Mouse (Mus musculus) frontal cortex, postnatal 25 days (tissue): ENCODE data around the gene Dlg2.

Experiments
- DNase-seq, 2 experiments: peaks; one replicate each; pipeline ENCODE4 v3.0.0; 2022; ENCODE audit warnings: low spot score in 2 of 2

Dlg2 gene

DNA sequence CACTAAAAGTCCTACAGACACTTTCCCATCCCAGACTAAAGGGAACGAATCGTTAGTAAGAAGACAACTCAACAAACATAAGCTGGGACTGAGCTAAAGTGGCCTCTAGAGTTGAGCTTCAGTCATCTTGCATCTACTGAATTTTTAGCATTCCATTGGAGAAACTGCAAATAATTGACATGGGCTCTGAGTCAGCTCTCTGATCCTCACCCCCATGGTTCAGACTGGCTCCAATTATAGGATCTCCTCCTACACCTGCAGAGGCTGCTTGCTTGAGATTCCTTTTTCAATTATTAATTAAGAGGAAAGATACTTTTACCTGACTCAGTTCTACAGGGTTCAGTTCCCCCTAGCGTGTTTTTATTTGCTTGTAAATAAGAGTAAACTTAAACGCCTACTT lies 1798.9 kb downstream of the Dlg2 start:
- DNase-seq: no peak

DNA sequence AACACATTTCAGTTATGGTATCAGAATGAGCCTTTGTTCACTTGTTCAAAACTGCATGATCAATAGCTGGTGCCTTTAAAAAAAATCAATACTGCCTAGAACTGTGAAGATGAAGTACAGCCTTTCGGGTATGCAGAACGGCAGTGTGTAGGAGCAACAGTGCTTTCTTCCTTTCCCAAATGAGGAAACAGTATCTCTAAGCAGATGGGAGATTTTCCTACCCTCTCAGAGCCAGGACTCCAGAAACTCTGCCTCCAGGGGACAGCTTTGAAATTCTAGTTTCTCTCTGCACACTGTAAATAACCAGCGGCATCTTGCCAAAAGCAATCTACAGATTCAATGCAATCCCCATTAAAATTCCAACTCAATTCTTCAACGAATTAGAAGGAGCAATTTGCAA lies 1801.2 kb downstream of the Dlg2 start:
- no peak for DNase-seq

DNA sequence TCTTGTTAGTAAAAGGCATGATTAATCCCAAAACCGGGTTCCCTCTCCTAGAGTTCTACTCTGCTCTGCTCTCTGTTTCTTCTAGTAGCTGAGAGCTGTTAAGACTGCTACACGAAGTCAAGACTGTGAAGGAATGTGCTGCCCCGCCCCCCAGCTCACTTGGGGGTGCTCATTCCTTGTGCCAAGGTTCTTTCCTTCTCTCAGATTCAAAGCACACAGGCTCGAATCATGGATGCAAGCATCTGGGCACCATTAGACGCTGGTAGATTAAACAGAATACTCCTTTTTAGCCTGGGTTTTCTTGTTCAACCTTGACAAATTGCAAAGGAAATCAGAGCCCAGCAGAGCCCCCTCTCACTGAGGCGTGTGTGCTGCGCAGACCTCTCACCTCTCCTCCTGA lies 1804.5 kb downstream of the Dlg2 start:
- DNase-seq: no peak

DNA sequence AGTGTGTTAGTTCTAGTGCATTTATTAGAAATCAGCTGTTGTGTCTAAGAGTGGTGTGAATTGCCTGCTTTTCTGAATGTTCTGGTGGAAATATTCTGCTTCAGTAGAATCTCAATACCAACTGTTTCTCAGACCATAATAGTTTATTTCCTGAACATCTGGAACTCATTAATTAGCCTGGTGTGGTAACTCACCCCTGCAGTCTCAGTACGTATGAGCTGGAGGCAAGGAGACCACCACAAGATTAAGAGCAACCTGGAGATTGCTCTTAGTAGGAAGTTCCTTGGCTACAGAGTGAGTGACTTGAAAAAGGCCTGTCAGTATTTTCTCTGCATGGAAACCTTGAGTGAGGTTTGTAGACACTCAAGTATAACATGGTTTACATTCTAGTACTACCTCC lies 1810.6 kb downstream of the Dlg2 start:
- no peak for DNase-seq

DNA sequence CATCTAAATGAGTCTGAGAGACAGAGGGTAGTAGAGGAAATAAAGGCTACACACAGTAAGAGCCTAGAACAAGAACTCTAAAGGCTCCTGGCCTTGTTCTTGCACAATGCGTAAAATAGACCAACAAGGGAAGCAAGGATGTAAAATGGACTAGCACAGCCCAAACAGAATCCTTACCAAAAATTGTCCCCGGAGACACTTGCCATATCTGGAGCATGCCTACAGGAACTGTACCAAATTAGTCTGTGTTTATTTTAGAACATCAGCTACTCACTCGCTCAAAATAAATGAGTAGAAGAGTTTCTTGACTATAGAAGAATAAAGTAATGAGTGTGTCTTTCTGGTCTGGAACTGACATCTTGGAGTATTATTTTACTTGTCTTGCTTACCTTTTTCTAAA lies 1812.3 kb downstream of the Dlg2 start:
- no peak for DNase-seq

DNA sequence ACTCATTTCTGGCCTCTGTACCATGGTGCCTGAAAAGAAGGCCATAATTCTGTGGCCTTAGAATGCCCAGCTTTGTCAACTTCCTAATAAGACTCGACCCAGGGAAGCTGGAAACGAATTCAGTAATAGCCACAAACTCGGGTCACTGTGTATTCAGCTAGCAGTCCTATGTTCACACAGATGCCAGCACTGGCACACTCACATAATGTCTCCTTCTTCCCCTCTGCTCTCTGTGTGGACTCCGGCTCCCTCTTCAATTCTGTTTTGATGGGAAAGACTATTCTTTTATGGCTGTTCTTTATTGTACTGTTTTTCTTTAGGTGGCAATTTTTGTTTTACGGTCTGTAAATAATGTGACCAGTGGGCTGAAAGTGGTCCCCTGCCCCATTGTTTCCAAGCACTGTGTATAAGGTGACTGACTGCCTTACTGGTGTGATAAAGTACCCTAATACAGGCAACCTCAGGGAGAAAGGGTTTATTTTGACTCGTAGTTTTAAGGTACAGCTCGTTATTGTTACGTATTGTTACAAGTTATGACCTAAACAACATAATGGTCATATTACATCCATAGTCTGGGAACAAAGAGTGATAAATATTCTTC lies 1816.5 kb downstream of the Dlg2 start:
- DNase-seq: no peak

DNA sequence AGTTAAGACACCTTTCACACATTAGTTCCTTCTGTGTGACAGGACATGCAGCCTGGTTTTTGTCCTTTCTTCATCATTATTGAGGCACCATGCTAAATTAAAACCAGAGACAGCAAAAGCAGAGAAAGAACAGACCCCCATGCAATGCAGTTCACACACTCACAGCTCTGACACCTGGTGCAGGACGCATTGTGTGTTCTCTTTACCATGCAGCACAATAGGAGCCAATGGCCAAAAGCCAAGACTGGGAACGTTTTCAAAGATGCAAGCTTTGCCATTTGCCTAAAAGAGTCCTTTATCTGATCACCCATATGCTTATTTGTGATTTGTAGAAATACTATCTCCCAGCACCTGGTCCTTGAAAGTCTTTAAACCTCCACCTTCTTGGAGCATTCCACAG lies 1824.6 kb downstream of the Dlg2 start:
- no peak for DNase-seq

DNA sequence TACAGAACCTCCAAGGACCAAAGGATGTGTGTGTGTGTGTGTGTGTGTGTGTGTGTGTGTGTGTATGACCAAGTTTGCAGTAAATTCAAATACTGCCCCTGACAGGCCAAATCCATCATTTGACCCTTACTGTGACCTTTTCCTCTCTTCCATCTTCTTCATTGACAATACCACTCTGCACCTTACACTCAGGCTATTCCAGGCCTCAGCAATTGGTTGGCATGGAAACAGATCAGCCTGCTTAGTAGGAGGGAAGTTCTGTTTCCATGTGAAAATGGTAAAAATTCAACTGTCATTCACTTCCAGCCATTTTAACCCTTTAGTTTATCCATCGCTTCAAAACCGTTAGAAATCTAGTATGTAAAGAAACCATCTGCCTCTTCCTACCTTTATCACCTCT lies 1831.2 kb downstream of the Dlg2 start:
- no peak for DNase-seq

DNA sequence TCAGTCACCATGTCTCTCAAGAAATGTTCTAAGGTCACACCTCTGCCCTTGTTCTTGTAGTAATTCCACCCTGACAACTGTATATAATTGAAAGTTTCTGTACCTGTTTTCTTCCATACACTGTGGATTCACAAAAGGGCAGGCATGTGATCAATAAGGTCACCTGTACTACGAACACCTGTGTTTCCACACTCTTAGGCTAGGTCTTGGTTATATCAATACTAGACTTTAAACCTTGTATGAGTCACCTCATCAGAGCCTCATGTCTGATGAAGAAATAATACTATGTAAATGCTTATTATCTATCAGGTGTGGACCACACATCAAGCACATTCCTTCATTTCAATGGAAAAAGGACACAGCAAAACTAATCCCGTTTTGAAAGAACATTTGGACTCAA lies 1831.7 kb downstream of the Dlg2 start:
- DNase-seq: no peak

DNA sequence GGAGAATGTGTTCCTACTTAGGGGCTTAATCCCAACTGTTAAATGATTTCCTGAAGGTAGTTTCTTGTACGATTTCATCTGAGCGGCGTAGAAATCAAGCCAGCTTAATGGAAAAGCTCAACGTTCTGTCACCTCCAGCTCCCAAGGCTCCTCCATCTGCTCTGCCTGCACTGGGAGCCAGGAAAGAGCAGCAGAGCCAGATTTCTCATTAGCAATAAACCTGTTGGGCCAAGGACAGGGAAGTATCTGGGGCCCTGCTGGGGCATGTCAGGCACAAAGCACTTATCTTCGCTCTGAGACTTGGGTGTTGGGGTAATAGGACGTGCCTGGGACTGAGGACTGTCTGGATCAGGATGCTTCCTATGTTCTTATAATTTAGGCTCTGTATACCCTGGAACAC lies 1839.9 kb downstream of the Dlg2 start:
- no peak for DNase-seq

DNA sequence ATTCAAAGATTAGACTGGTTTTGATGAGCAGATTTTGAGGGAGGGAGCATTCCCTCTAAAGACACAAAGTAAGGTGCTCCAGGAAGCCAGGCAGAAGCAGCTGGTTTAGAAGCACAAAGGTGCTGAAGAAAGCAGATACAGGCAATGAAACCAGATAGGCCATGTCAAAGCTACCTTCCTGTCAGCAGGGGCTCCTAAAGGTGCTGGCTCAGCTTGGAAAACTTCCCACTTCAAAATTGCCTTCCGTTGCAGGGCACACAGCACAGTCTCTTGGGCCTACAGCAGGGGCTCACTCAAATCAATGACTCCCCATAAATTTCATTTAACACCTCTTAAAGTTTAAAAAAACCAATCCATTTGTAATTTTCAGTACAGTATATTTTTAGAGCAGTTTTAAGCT lies 1843.0 kb downstream of the Dlg2 start:
- no peak for DNase-seq

DNA sequence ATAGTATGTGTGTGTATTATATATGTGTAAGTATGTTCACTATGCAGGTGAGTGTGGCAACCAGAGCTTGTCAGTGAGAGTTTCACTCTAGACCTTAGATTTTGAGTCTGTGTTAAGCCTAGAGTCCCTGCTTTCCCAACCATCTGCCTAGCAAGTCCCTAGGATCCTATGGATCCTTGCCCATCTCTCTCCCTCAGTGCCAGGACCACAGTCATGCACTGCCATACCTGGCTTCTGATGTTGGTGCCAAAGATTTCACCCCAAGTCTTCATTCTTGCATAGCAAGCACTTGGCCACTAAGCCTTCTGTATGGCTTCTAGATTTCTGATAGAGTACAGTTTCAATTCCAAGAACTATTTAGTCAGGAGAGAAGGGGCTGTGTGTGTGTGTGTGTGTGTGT lies 1843.7 kb downstream of the Dlg2 start:
- no peak for DNase-seq

DNA sequence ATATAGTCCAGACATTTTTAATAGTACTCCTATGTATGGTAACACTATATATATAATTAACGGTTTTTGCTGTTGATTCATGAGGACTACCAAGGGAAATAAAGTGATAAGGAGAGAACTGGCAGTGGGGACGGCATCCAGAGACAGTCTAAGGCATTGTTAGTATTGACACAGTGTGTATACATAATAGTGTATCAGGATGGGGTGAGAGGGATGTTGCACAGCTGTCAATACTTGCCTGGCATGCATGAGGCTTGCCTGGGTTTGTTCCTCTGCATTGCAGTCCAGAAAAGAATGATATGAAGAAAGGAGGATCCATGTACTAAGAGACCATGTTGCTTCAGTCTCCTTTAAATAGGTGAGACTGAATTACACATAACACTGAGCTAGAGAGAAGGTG lies 1845.3 kb downstream of the Dlg2 start:
- no peak for DNase-seq

DNA sequence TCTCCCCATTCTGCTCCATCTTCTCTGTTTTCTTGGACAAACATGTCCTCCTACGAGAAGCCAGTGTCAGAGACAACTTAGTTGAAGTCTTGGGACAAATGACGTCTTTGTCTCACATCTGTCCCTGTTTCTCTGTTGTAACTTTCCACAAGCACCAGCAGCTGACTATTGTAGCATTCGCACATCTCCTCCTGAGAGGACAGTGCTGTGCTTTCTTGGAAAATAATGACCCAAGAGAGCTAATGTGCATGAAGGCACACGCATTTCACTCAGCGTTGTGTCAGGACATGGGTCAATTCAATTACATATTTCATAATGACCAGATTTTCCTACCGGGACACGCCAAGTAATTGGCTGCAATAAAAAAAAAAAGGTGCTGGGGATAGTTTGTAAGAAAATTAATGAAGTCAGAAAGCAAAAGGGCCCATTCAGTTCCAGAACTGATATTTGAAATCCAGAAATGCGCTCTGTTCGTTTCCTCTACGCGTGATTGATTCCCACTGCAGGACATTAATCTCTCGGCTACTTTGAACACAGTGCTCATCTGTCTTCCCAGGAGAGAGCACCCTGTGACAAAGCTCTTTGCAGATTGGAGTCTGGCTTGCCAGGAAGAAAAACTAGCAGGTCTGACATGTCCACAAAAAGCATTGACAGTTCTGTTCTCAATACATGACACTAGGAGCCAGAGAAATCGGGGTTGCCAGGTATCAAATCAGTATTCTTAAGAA lies 1846.0 kb downstream of the Dlg2 start:
- no peak for DNase-seq

DNA sequence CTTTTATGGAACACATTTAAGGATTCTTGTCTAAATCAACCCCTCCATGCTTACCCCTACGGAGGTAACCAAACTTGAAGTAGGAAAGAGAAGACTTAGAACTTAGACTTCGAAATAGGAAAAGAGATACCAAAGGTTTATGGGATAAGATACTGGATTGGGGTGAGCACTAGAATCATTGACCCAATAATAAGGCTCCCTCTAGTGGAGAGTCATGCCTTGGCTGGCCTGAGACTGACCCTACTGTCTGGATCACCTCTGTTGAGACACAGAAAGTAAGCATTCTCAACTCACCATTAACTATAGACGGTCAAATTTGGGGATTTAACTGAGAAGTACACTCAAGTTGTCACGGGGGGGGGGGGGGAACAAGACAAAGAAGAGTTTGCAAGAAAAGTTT lies 1847.2 kb downstream of the Dlg2 start:
- no peak for DNase-seq

DNA sequence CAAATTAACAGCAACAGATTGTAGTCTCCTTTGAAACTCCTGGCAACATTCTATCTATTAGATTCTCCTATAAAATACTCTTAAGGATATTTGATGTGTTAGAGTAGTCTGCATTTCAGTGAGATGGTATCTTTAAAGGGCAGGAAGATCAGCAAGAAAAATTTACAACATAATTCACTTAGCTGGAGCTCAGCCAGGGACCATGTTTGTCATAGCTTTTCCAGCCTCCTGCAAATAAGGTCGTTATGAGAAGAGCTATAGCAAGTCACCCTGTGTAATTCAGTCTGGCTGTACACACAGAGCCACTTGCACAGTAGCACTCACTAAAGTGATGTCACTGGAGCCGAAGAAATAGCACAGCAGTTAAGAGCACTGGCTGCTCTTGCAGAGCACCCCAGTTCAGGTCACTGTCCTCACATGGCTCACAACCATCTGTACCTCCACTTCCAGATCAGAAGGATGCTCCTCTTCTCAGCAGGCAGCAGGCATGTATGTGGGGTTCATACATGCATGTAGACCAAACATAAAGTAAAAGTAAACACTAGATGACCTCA lies 1850.9 kb downstream of the Dlg2 start:
- DNase-seq: no peak

DNA sequence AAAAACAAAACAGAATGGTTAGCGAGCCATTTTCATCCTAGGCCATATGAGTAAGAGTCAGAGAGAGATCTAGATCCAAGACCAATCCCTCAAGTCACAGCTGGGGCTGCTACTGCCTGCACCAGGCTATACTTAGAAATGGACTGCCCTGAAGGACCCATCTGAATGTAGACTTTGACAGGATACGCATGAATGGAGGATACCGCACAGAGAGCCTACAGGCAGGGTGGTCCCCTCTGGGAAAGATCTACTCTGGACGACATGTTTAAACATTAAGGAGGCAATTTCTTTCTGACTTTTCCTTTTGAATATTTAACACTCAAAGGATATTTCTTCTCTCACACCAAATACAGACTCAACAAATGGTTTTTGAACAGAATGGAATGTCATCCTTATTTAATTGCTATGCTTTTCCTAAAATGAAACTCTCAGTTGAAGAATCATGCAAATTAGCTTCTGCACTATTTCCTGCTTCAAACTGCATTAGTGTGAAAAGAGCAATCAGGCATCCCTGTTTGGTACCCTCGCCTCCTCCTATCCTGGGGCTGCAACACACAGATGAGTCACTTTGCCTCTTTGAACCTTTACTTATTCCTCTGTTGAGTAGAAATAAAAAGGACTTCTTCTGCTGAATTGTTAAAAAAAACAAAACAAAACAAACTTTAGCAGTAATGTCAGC lies 1856.9 kb downstream of the Dlg2 start:
- DNase-seq: no peak

DNA sequence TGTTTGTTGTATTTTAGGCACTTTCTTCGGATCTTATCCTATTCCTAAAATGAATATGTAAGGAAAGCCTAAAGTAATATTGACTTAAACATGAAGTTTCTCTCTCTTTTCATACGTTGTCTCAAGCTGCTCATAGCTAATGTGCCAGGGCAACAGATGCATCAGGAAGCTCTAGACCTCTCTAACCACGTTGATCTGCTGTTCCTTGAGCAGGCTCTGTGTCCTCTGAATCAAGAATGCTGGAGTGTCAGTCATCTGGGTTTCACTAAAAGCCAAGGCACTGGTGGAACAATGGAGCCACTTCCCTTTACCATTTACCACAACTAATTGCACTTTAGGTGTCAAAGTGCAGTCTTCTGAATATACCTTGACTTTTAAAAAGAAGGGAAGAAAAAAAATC lies 1880.1 kb downstream of the Dlg2 start:
- no peak for DNase-seq

DNA sequence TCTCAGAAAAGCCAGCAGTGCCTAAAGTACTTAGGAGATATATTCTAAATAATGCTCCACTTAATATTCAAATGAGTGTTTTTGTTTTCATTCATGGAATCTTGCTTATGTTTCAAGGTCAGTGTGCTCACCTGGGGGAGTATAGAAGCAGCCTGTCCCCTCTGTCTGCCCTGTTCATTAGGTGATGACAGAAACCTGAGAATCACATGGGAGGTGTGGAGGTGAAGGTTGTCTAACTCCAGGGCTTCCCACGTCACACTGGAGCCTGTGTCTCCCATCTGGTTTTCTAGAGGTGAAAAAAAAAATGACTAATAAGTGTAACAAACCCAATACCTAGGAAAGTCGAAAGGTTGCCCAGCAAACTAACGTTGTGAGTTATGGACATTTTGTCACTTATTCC lies 1886.9 kb downstream of the Dlg2 start:
- no peak for DNase-seq

DNA sequence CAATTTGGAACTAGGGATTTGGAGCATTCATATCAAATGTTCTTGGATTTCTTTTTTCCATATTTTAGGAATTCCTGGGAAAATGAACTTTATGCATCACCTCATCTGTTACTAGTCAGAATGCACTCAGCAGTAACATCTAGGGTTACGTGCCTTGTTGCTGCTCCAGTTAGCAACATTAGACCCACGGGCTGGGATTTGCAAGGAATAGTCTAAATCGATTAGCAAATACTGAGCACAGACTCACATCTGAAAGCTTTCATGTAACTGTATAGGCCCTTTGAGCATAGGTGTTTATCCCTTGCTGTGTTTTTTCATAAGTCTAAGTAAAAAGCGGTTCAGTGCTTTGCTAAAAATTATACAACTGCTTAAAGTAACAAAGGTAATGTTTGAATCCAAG lies 1887.3 kb downstream of the Dlg2 start:
- no peak for DNase-seq

DNA sequence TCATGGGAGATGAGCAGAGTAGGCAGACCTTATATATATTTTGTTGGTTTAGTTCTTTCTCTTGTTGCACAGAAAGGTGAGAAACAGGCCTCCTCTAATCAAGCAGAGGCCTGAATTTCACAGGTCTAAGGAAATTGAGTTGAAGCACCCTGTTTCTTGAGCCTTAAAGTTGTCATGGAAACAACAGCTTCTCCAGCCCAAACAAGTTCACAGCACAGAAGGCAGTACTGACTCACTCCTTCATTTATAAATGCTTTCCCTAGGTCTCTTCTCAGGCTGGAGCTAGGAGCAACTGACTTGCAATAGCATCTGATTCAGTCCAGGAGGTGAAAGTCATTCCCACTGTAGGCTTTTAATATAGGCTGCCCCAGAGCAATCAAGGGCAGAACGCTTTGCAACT lies 1890.6 kb downstream of the Dlg2 start:
- DNase-seq: no peak

DNA sequence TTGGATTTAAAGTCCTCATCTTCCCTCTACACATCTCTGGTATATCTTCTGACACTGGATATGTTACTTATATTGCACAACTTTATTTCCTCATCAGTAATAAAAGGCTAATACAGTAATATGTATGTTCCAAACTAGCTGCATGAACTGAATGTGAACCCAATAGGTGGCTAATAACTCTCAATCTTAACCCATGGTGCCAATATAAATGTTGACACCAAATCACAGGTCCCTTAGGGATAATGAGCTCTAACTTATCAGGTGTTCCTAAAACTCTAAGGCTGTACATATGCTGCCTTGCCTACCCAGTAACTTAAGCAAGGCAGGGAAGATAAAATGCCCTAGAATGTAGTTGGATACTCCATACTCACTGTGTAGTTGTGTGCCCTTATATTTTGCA lies 1894.0 kb downstream of the Dlg2 start:
- DNase-seq: no peak

DNA sequence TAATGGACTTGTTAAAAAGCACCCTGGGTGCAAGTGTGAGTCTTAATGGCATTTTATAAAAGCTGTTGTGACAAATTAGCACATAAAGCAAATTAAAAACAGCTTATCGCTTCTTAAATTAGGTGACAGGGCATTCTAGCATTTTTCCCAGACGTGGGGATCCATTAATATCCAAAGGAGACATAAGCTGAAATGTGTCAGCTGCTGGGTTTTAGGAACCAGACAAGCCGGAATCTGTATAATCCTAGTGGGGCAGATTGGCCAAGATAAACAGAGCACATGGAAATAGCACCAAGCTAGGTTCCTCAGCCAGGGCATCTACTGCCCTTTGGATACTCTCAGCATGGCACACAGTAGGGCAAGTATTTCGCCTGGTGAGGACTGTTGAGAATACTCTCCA lies 1895.2 kb downstream of the Dlg2 start:
- DNase-seq: no peak
